Mouse (Mus musculus) cerebral cortex, adult 2 months (tissue): ENCODE data around the gene Iqcg.

ENCODE experiments used
- WGBS: fragments of 180-500 bp; shearing (Covaris S2); methylation state at CpG from one replicate; pipeline ENCODE4 v1.1.7; 2018; 5-methylcytosine and 5-hydroxymethylcytosine counted together

The Iqcg gene

DNA sequence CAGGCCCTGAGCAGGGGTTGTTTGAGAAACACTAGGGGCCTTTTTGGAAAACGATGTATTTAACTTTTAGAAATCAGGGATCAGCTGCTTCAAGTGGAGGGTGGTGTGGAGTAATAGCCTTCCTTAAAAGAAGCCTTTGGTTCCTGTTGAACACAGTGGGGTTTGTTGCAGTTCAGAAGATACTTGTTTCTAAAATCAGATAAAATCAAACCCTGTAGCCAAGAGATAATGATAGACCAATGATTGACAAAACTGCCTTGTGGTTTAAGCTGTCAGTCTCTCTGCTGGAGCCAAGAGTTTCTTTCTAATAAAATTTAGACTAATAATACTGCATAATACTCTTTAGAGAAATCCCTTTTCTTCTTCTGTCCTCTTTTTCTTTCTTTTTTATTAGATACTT lies 75.8 kb downstream of the Iqcg start:
- WGBS, result 65% methylated on average over 1 of the region's 1 CpGs

DNA sequence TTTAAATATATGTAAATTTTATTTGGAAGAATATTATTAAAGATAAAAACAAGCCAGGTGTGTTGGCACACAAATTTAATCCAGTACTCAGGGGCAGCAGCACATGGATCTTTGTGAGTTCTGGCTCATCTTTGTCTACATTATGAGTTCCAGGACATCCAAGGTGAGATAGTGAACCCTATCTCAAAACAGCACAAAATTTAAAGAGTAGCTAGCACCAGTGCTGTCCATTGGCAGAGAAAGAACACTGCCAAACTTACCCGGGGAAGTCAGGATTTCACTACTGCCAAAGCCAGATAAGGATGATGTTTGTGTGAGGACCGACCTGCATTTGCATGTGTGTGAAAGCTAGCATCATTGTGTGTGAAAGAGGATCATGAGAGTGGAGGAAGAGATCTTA lies 83.0 kb downstream of the Iqcg start:
- WGBS, result 63% methylated on average over 2 of the region's 2 CpGs

DNA sequence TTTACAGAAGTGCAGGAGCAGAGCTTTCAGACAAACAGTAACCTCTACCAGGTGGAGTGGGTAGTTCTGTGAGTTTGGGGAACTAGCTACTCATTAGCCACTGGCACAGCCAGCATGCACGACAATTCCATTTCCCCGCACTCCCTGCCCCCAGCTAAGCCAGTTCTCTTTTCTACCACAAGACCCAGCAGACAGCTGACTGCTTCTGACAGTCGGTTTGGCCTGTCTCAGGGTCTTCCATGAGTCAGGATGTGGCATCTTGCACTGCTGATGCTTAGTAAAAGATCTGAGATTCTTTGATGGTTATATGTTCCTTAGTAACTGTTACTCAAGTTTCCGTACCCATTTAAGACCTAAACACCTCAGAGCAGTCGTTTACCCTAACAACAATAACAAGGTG lies 83.5 kb downstream of the Iqcg start:
- WGBS, result 79% methylated on average over 5 of the region's 5 CpGs
